Mouse (Mus musculus): Measurements from ENCODE around the gene Gm16503.
"Not testable (repeated sequence)": the region's sequence is repeated elsewhere in the genome, so short reads cannot be mapped to it uniquely, and the experiment has no call there.

The Gm16503 gene

GRCm38 (mm10) chr4:147539918-147540317, at the start of gene Gm16503:
Gm16503 (plus strand) TSS chr4:147540218.
- in situ Hi-C loops (cut with MseI, MboI), result not testable (repeated sequence)

- in situ Hi-C loops (cut with MseI, MboI), result not testable (repeated sequence)
Observed at GRCm38 (mm10) chr4:147492117-147492516, 47.9 kb upstream of the Gm16503 start, which contains the start of gene Zfp982. Zfp982 (plus strand) TSS chr4:147492417.

GRCm38 (mm10) chr4:147498772-147499613, 41.0 kb upstream of the Gm16503 start:
- in situ Hi-C loops (cut with MseI, MboI), result not testable (repeated sequence)

- in situ Hi-C loops (cut with MseI, MboI), result no loop called here
Observed at GRCm38 (mm10) chr4:147509174-147509573, 30.8 kb upstream of the Gm16503 start.

- in situ Hi-C loops (cut with MseI, MboI), result no loop called here
Observed at GRCm38 (mm10) chr4:147518981-147519380, 21.0 kb upstream of the Gm16503 start.

GRCm38 (mm10) chr4:147520100-147520499, 19.9 kb upstream of the Gm16503 start:
- in situ Hi-C loops (cut with MseI, MboI), result loop anchor here (5.0 to 10.0 kb wide), 2 partner anchors 295 to 1958 kb away; no protein-coding TSS in a partner anchor

GRCm38 (mm10) chr4:147525125-147525524, 14.9 kb upstream of the Gm16503 start:
- in situ Hi-C loops (cut with MseI, MboI), result loop anchor here in 1 of 2 experiments (10.0 kb wide), 1 partner anchor 290 kb away; no protein-coding TSS in a partner anchor

GRCm38 (mm10) chr4:147530366-147530765, 9.7 kb upstream of the Gm16503 start:
- in situ Hi-C loops (cut with MseI, MboI), result no loop called here

GRCm38 (mm10) chr4:147535916-147536315, 4.1 kb upstream of the Gm16503 start:
- in situ Hi-C loops (cut with MseI, MboI), result not testable (repeated sequence)

GRCm38 (mm10) chr4:147537702-147538101, 2.3 kb upstream of the Gm16503 start:
- in situ Hi-C loops (cut with MseI, MboI), result no loop called here

- in situ Hi-C loops (cut with MseI, MboI), result no loop called here
Observed at GRCm38 (mm10) chr4:147541105-147541504, 1.1 kb downstream of the Gm16503 start.

GRCm38 (mm10) chr4:147553071-147553470, 13.1 kb downstream of the Gm16503 start, which contains the start of gene Zfp985:
Zfp985 (plus strand) TSS chr4:147553277.
- in situ Hi-C loops (cut with MseI, MboI), result not testable (repeated sequence)

GRCm38 (mm10) chr4:147554361-147554760, 14.3 kb downstream of the Gm16503 start:
- in situ Hi-C loops (cut with MseI, MboI), result not testable (repeated sequence)

- in situ Hi-C loops (cut with MseI, MboI), result not testable (repeated sequence)
Observed at GRCm38 (mm10) chr4:147556921-147557320, 16.9 kb downstream of the Gm16503 start.

- in situ Hi-C loops (cut with MseI, MboI), result not testable (repeated sequence)
Observed at GRCm38 (mm10) chr4:147558011-147558410, 18.0 kb downstream of the Gm16503 start.

- in situ Hi-C loops (cut with MseI, MboI), result not testable (repeated sequence)
Observed at GRCm38 (mm10) chr4:147559096-147559495, 19.1 kb downstream of the Gm16503 start.

GRCm38 (mm10) chr4:147565426-147566220, 25.6 kb downstream of the Gm16503 start:
- in situ Hi-C loops (cut with MseI, MboI), result no loop called here

- in situ Hi-C loops (cut with MseI, MboI), result not testable (repeated sequence)
Observed at GRCm38 (mm10) chr4:147571156-147571555, 31.1 kb downstream of the Gm16503 start.

- in situ Hi-C loops (cut with MseI, MboI), result loop anchor here in 1 of 2 experiments (25.0 kb wide), 1 partner anchor 242 kb away; no protein-coding TSS in a partner anchor
Observed at GRCm38 (mm10) chr4:147579371-147579770, 39.4 kb downstream of the Gm16503 start.

- in situ Hi-C loops (cut with MseI, MboI), result loop anchor here in 1 of 2 experiments (25.0 kb wide), 1 partner anchor 249 kb away; no protein-coding TSS in a partner anchor
Observed at GRCm38 (mm10) chr4:147586511-147587473, 46.8 kb downstream of the Gm16503 start.

Measured in mouse trophoblast stem cell (cell line).